Mouse (Mus musculus): ENCODE measurements around the gene Ruvbl1.

DNA sequence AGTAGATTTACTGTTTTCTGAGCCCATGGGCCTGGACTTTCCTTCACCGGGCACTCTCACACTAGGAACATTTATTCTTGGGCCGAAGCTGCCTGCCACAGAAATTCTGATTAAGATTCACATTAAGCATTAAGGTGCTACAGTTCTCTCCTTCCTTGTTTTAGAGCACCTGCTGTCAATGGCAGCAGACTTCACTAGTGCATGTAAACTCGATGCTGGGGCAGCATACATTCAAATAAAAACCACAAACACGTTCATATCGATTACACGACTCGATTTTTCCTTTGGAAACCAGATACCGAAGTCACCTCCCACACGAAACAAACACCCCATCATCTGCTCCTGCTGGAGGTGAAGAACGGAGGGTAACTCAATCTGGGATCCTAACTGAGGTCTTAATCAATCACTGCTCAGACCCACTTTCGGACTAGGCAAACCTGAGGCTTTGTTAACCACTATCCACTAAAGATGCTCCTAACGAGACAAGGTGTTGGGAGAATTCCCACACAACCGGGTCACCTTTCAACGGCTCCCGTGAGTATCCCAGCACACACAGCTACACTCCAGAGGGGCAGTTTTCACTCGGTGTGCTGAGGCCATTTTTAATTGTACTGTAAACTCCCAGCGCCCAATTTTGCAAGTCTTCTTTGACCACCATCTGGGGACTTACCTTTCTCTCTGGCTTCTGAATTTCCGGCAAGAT is 52.6 kb downstream of the Ruvbl1 start:
- TF ChIP-seq CTCF (IDR thresholded peaks at IDR 0.05; ENCODE audit: borderline replicate concordance, insufficient read depth, low read depth, low read length) (no peak), POLR2A (IDR thresholded peaks at IDR 0.05; ENCODE audit: borderline replicate concordance, insufficient read depth, low read length) (no peak)

Measured in cerebellum, adult 2 months (tissue).